Mouse (Mus musculus): Measurements from ENCODE around the gene Xylt1.
A peak's percentile ranks its signal among the peaks of the same experiment; 100 is the strongest.

The Xylt1 gene

GRCm38 (mm10) chr7:117395511-117395910 lies 14.7 kb downstream of the Xylt1 start:
- no peak for DNase-seq

- no peak for DNase-seq
Observed at GRCm38 (mm10) chr7:117397877-117398276, 17.1 kb downstream of the Xylt1 start.

GRCm38 (mm10) chr7:117399971-117400370 lies 19.2 kb downstream of the Xylt1 start:
- no peak for DNase-seq

- peak; percentile 59 for DNase-seq
Observed at GRCm38 (mm10) chr7:117401581-117401980, 20.8 kb downstream of the Xylt1 start.

- no peak for DNase-seq
Observed at GRCm38 (mm10) chr7:117406336-117406735, 25.6 kb downstream of the Xylt1 start.

GRCm38 (mm10) chr7:117409268-117409988 lies 28.6 kb downstream of the Xylt1 start:
- DNase-seq = no peak

GRCm38 (mm10) chr7:117411874-117412273 lies 31.1 kb downstream of the Xylt1 start:
- no peak for DNase-seq

- DNase-seq = no peak
Observed at GRCm38 (mm10) chr7:117412405-117412804, 31.6 kb downstream of the Xylt1 start.

- DNase-seq = no peak
Observed at GRCm38 (mm10) chr7:117414341-117415008, 33.7 kb downstream of the Xylt1 start.

- no peak for DNase-seq
Observed at GRCm38 (mm10) chr7:117415009-117415363, 34.2 kb downstream of the Xylt1 start.

GRCm38 (mm10) chr7:117419041-117419440 lies 38.3 kb downstream of the Xylt1 start:
- no peak for DNase-seq

- peak; percentile 40 for DNase-seq
Observed at GRCm38 (mm10) chr7:117419846-117420245, 39.1 kb downstream of the Xylt1 start.

GRCm38 (mm10) chr7:117420301-117420700 lies 39.5 kb downstream of the Xylt1 start:
- no peak for DNase-seq

- no peak for DNase-seq
Observed at GRCm38 (mm10) chr7:117420836-117421566, 40.2 kb downstream of the Xylt1 start.

GRCm38 (mm10) chr7:117424841-117425240 lies 44.1 kb downstream of the Xylt1 start:
- DNase-seq = no peak

- peak; percentile 58 for DNase-seq
Observed at GRCm38 (mm10) chr7:117426366-117426765, 45.6 kb downstream of the Xylt1 start.

- DNase-seq = no peak
Observed at GRCm38 (mm10) chr7:117428690-117429224, 48.0 kb downstream of the Xylt1 start.

- DNase-seq = no peak
Observed at GRCm38 (mm10) chr7:117429483-117429882, 48.7 kb downstream of the Xylt1 start.

GRCm38 (mm10) chr7:117429895-117430294 lies 49.1 kb downstream of the Xylt1 start:
- no peak for DNase-seq

GRCm38 (mm10) chr7:117430361-117430935 lies 49.7 kb downstream of the Xylt1 start:
- DNase-seq = no peak

- peak; percentile 94 for DNase-seq
Observed at GRCm38 (mm10) chr7:117433641-117434040, 52.9 kb downstream of the Xylt1 start.

- no peak for DNase-seq
Observed at GRCm38 (mm10) chr7:117435091-117435490, 54.3 kb downstream of the Xylt1 start.
